Mouse (Mus musculus) testis, adult 2 months (tissue): ENCODE results near the gene Myrfl. TPM values are rescaled to one million over a fixed set of nuclear protein-coding genes. Genes with fewer than 3 reads are reported as not detected.

Experiments used
- H3K27ac ChIP-seq: fragments of 200-500 bp; 2 replicates; pipeline ENCODE4 v1.5.1; 2012; ENCODE audit warnings: low read depth, low read length; ENCODE audit not compliant: control insufficient read depth, insufficient read depth
- H3K27me3 ChIP-seq: fragments of 200-500 bp; 2 replicates; pipeline ENCODE4 v1.6.1; 2012; ENCODE audit warnings: mild to moderate bottlenecking, low read length, moderate library complexity; ENCODE audit not compliant: control insufficient read depth, insufficient read depth
- H3K36me3 ChIP-seq: fragments of 200-500 bp; 2 replicates; pipeline ENCODE4 v1.6.1; 2012; ENCODE audit warnings: mild to moderate bottlenecking, low read length; ENCODE audit not compliant: control insufficient read depth, insufficient read depth
- H3K4me1 ChIP-seq: fragments of 200-500 bp; 2 replicates; pipeline ENCODE4 v1.6.1; 2012; ENCODE audit warnings: low read length; ENCODE audit not compliant: control insufficient read depth, insufficient read depth
- H3K4me3 ChIP-seq: fragments of 200-500 bp; 2 replicates; pipeline ENCODE4 v1.5.1; 2012; ENCODE audit warnings: low read depth, mild to moderate bottlenecking, low read length, moderate library complexity, mixed read lengths; ENCODE audit not compliant: control insufficient read depth
- CTCF ChIP-seq: fragments of 200-500 bp; IDR thresholded peaks from 2 replicates; pipeline ENCODE4 v1.5.1; 2012; ENCODE audit warnings: low read depth, mild to moderate bottlenecking, inconsistent platforms, low read length, moderate library complexity; ENCODE audit not compliant: control insufficient read depth, insufficient read depth, insufficient replicate concordance
- POLR2A ChIP-seq: fragments of 200-500 bp; IDR thresholded peaks from 2 replicates; pipeline ENCODE4 v1.6.1; 2012; ENCODE audit warnings: low read depth, mild to moderate bottlenecking, inconsistent platforms, low read length, moderate library complexity; ENCODE audit not compliant: control insufficient read depth
- polyA plus RNA-seq: library from polyadenylated mRNA; depleted of rRNA; stranded (reverse); fragments of >200 nt; gene quantifications from 2 replicates; pipeline ENCODE4 v1.2.3, GENCODE M21; 2012

The Myrfl gene
- polyA plus RNA-seq, 1 experiment = 0.09 TPM

DNA sequence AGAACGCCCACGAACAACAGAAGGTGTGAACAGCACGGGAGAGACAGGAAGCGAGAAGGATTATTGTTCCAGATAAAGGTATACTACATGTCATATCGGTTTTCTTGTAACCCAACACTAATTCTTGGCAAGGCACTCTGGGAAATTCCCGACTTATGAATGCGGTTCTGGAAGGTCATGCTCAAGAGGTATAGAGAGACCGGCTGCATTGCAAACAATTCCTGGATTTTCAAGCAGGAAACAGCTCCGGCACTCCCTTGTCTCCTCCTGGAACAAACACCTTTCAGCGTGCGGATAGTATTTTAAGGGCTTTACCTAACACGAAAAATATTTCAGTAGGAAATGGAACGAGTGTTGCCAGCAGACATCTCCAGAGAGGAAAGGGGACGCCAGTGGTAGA, 145.8 kb downstream of the Myrfl start:
- no peaks in the 10 kb centered on the region for H3K4me1 ChIP-seq
- TF ChIP-seq CTCF (no peak), POLR2A (no peak)
- no peaks in the 10 kb centered on the region for H3K27me3 ChIP-seq
- no peaks in the 10 kb centered on the region for H3K36me3 ChIP-seq
- H3K4me3 ChIP-seq = no peak overlapping the region
- H3K27ac ChIP-seq = no peak overlapping the region

DNA sequence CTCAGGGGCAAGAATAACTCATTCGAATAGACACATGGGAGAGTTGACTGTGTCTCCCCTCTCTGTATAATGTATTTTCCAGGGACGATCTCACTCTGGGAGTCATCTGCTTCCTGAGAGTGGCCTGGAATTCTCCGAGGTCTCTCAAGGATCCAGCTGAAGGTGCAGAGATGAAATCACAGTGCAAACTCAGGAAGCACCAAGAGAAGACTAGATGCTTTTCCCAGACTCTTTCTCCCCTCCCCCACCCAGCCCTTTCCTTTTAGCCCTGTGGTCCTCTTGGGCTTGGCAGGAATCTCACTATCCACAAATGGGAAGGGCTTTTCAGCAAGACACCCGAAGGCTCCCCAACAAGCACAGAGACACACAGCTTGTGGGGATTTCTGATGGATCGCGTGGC, 146.7 kb downstream of the Myrfl start:
- no peaks in the 10 kb centered on the region for H3K36me3 ChIP-seq
- no peak overlapping the region for H3K4me3 ChIP-seq
- no peaks in the 10 kb centered on the region for H3K4me1 ChIP-seq
- H3K27me3 ChIP-seq = no peaks in the 10 kb centered on the region
- no peak overlapping the region for H3K27ac ChIP-seq
- TF ChIP-seq POLR2A (no peak), CTCF (no peak)

DNA sequence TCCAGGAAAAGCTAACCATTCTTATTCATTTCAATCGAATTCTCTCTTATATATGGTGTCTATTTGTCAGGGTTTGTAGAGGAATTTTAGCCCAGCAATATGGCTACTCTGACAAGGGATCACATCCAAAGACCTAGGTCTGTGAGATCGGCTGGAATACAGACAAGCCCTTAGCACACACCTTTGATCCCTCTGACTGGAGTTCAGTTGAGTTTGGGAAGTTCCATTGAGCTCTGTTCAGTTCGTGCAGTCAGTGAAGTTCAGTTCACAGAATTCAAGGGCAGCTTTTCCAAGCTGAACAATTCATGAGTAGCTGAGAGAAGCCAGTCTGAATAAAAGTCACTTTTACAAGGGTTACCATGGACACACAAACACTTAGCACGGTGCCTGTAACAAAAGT, 148.0 kb downstream of the Myrfl start:
- Histone ChIP-seq H3K36me3 (no peaks in the 10 kb centered on the region), H3K4me3 (no peak overlapping the region), H3K4me1 (no peaks in the 10 kb centered on the region), H3K27ac (no peak overlapping the region), H3K27me3 (no peaks in the 10 kb centered on the region)
- TF ChIP-seq CTCF = no peak
- TF ChIP-seq POLR2A = no peak

DNA sequence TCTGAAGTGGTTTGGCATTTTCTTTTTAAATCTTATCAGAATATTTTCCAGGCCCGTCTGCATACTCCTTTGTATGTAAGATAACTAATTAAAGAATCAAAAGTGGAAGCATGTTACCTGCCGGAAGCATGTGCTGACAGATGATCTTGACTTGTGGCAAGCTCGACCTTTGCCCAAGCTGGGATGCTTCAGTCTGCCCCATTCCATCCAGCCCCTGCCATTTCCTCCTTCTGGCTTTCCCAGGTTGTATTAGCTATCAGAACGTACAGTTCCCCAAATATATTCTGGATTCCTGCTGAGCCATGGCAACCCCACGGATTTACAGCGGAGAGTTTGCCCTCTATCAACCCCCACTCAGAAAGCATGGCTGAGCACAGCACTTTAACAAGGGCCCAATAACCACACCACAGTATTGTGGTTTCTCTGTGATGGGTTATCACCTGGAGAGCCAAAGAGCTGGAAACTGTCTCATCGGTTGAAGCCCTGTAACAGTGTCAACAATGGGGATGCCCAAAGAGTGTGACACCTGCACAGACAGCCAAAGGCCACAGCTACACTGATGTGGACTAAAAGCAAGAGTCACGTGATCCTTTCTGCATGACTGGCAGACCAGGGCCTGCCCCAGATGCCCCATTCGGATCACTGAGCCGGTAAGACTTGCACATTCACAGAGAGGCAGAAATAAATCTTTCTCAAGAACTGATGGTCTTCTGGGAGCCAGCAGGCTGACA, 150.3 kb downstream of the Myrfl start:
- Histone ChIP-seq H3K4me3 (no peak overlapping the region), H3K36me3 (no peaks in the 10 kb centered on the region), H3K27ac (no peak overlapping the region), H3K27me3 (no peaks in the 10 kb centered on the region), H3K4me1 (no peaks in the 10 kb centered on the region)
- TF ChIP-seq POLR2A (no peak), CTCF (no peak)

DNA sequence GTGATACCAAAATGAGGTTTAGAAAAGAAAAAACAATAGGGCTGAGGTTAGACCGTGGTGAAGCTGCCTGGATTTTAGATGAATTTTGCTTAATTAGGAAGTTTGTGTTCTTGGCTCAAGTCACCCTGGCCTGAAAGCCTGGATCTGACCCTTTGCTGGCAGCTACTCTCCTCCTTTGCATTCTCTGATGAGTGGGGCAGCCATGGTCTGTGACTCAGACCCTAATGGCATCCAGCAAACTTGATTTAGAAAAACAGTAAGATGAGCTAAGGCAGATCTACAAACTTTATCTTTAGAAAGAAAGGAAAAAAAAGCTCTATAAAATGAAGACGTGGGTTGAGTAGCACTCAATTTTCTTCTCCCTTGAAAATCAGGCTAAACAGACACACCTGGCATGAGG, 154.0 kb downstream of the Myrfl start:
- TF ChIP-seq CTCF = no peak
- TF ChIP-seq POLR2A = no peak
- H3K4me3 ChIP-seq = no peak overlapping the region
- H3K4me1 ChIP-seq = no peaks in the 10 kb centered on the region; the same call in 1 of the 2 replicates
- H3K36me3 ChIP-seq = no peaks in the 10 kb centered on the region
- H3K27ac ChIP-seq = no peak overlapping the region
- no peaks in the 10 kb centered on the region for H3K27me3 ChIP-seq

DNA sequence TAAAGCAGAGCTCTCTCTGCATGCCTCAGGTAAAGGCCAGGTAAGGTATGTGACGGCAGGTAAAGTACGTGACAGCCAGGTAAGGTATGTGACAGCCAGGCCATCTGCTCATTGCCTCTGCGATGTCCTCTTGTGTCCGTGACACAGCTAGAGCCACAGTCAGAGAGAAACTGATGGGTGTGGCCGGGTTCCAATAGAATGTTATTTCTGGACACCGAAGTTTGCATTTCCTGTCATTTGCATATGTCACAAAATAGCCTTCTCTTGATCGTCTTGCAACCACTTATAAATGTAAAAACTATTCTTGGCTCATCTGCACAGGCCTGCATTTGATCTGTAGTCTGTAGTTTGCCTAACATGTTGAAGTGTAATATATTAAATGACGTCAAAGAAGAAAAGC, 154.5 kb downstream of the Myrfl start:
- Histone ChIP-seq H3K27me3 (no peaks in the 10 kb centered on the region), H3K36me3 (no peaks in the 10 kb centered on the region), H3K4me3 (no peak overlapping the region), H3K4me1 (no peaks in the 10 kb centered on the region; the same call in 1 of the 2 replicates), H3K27ac (no peak overlapping the region)
- TF ChIP-seq POLR2A = no peak
- TF ChIP-seq CTCF = no peak

DNA sequence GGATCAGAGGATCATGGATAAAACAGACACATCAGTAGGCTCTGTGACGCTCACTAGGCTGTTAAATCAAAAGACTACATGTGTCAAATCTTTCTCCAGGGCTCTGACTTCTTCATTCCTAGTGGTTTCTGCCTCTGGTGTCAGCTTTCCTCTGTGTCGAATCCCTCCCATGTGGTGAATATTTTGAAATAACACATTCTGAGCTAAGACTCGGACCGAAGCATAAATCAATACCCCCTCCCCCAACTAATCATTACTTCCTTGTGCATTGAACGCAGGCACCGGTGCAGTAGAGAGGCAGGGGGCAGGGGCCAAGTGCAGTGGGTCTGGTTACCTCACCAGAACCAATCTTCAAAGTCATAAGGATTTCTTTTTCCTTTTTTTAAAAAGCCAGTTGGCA, 155.4 kb downstream of the Myrfl start:
- no peak overlapping the region for H3K27ac ChIP-seq
- no peaks in the 10 kb centered on the region for H3K27me3 ChIP-seq
- H3K4me3 ChIP-seq = no peak overlapping the region
- no peak for TF ChIP-seq POLR2A
- TF ChIP-seq CTCF = no peak
- no peaks in the 10 kb centered on the region for H3K36me3 ChIP-seq
- H3K4me1 ChIP-seq = no peaks in the 10 kb centered on the region; the same call in 1 of the 2 replicates
